Mouse (Mus musculus): Measurements from ENCODE around the gene Rnd1.

- TF ChIP-seq POLR2A (IDR thresholded peaks at IDR 0.05; ENCODE audit: insufficient read depth, low read depth, low read length): no peak
- TF ChIP-seq CTCF (IDR thresholded peaks at IDR 0.05): no peak
These were observed 14.4 kb upstream of the Rnd1 start for GRCm38 (mm10) chr15:98691486-98692147.

Measured in heart, adult 2 months (tissue).